Mouse (Mus musculus) kidney, postnatal 25 days (tissue): ENCODE measurements around the gene Dnajb12.
"Not testable (repeated sequence)": the region's sequence is repeated elsewhere in the genome, so short reads cannot be mapped to it uniquely, and the experiment has no call there.

Experiments
- DNase-seq, 2 experiments: peaks; one replicate each; pipeline ENCODE4 v3.0.0; 2021; ENCODE audit warnings: mixed read lengths in 2 of 2

Gene Dnajb12

GRCm38 (mm10) chr10:59872651-59873050 is 6.7 kb upstream of the Dnajb12 start:
- not testable (repeated sequence) for DNase-seq

DNA sequence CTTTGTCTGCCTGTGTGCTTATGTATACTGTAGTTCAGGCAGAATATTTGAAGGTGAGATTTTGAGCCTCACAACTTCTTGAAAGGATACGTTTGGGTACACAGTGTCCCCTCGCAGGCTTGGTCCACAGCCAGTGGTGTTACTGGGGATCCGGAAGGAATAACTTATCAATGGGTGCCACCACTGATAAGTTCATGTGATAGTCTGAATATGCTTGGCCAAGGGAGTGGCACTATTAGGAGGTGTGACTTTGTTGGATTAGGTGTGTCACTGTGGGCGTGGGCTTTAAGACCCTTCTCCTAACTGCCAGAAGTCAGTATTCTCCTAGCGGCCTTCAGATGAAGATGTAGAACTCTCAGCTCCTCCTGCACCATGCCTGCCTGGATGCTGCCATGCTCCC is 6.2 kb upstream of the Dnajb12 start:
- DNase-seq: no peak

DNA sequence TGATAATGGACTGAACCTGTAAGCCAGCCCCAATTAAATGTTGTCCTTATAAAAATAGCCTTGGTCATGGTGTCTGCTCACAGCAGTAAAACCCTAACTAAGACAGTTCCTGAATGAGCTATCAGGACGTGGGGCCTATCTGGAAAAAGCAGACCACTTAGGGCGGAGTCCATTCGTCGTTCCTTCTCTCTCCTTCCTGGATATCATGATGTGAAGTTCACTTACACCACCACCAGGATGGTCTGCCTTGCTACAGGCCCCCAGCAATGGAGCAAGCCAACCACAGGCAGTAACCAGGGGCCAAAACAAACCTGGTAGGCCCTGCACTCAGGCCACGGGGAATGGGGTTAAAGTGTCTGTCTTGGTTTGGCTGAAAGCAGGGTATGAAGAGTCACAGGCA is 5.7 kb upstream of the Dnajb12 start:
- DNase-seq: no peak

- no peak for DNase-seq
Observed at GRCm38 (mm10) chr10:59875396-59875795, 4.0 kb upstream of the Dnajb12 start.

GRCm38 (mm10) chr10:59876698-59877097 is 2.7 kb upstream of the Dnajb12 start:
- not testable (repeated sequence) for DNase-seq

DNA sequence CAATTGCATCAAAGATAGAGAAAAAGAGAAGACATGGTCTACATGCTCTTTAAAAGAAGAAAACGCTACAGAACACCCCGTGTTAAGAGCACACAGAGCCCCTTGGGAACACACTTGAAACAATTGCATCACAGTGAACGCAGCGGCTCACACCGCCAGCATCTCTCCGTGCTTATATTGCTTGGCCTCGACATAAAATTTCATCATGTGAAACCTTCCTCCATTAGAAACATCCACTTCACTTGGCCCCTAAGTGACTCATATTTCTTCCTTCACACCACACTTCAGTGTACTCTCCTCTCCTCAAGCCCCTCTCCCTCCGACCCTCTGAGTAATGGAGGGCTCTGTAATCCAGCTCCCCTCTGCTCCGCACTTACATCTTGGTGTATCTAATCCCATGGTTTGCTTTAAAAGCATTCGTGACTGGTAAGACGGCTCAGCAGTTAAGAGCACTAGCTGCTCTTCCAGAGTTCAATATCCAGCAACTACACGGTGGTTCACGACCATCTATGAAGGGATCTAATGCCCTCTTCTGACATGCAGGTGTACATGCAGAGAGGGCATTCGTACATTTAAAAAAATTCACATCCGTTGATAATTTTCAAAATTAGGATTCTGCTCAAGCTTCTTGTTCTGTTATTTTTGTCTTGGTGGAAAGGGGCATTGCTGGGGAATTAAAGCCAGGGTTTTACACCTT is 1.8 kb upstream of the Dnajb12 start:
- no peak for DNase-seq

DNA sequence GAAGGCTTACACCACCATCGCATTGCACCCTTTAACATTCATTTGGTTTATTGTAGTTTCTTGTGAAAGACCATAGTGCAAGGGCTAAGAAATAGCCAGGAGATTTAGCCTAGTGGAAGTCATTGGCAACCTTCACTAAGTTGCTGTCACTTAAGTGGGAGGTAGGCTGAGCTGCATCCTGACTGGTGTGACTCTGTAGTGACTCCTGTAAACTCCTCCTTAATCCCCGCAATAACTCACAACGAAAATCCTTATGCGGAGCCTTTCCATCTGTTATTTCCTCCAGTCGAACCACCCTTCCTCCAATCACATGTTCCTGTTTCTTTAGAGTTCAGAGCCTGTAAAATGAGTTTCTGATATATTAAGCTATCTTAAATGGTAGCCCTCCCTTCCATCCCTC is 533 bp upstream of the Dnajb12 start:
- no peak for DNase-seq

GRCm38 (mm10) chr10:59880029-59880386 is 652 bp downstream of the Dnajb12 start:
- DNase-seq: no peak

DNA sequence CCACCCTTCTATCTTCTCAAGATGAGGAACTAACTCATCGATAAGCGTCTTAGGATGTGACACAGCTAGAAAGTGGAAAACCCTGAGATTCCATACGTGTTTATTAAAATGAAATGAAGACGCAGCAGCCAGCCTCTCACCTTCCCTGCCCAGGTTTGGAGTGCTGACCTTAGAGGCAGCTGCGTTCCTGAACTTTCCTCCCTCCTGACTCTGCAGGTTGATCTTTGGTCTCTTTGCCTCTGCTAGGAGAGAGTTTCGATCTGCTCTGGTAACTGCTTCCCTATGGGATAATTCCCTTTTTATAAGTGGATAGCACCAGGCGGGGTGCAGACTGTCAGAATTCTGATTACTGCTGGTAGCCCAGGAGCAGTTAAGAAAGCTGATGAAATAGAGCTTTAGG is 1.5 kb downstream of the Dnajb12 start:
- DNase-seq: peak; percentile 57 to 68

- peak; percentile 62 to 85 for DNase-seq
Observed at GRCm38 (mm10) chr10:59884327-59885173, 5.2 kb downstream of the Dnajb12 start.

GRCm38 (mm10) chr10:59885174-59886080 is 6.1 kb downstream of the Dnajb12 start:
- no peak for DNase-seq

GRCm38 (mm10) chr10:59886081-59886466 is 6.7 kb downstream of the Dnajb12 start:
- DNase-seq: no peak

DNA sequence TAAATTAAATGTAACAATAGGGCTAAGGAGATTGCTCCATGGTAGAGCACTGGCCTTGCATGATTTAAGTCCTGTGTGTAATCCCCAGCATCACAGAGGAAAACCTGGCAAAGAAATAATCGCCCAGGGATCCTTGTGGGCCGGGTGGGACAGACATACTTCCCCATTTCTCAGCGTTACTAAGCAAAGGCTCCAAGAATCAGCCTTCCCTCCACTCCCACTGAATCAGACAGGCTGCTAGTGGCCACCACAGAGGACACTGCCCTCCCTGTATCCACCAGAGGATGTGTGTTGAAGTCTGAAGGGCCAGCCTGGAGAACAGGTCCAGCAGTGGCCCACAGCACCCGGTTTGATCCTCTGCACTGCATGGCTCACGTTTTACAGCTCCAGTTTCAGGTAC is 8.1 kb downstream of the Dnajb12 start:
- peak in 1 of 2 experiments; percentile 25 for DNase-seq

- no peak for DNase-seq
Observed at GRCm38 (mm10) chr10:59889339-59889738, 10.0 kb downstream of the Dnajb12 start.

- DNase-seq: no peak
Observed at GRCm38 (mm10) chr10:59889953-59890751, 10.8 kb downstream of the Dnajb12 start.

GRCm38 (mm10) chr10:59892977-59893376 is 13.6 kb downstream of the Dnajb12 start:
- peak; percentile 60 to 71 for DNase-seq

DNA sequence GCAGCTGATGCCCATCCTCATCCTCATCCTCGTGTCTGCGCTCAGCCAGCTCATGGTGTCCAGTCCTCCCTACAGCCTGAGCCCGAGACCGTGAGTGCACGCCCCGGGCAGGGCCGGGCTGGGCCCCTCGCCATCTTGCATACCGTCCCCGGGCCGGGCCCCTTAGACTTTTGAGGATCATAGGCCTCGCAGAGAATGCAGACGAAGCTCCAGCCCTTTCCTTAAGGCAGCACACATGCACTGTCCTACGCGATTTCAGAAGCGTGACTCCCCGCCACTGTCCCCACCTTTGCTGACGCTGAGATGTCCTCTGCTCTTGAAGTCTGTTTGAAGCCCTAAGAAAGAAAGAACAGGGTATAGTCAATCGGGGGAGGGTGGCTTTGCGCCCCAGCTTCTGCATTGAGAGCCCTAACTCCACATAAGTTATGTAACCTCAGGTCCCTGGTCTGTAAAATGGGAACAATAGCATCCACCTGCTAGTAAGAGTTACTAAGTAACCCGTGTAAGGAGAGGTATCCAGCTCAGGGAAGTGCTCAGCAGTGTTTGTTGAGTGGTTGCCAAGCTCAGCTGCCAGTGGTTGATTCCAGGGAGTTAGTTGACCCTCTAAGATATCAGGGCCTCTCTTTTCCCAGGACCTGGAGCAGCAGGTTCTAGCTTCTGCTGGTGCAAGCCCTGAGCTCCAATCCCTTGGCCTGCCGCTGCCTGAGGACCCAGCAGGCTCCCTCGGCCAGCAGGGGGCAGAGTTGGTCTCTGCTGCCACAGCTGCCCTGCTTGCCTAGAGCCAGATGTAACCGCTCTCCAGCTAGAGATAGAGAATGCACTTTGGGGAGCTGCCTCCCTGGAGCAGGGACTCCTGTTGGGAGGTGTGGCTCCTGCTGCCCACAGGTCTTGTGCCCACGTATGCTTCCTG is 15.2 kb downstream of the Dnajb12 start:
- peak; percentile 89 to 93 for DNase-seq

DNA sequence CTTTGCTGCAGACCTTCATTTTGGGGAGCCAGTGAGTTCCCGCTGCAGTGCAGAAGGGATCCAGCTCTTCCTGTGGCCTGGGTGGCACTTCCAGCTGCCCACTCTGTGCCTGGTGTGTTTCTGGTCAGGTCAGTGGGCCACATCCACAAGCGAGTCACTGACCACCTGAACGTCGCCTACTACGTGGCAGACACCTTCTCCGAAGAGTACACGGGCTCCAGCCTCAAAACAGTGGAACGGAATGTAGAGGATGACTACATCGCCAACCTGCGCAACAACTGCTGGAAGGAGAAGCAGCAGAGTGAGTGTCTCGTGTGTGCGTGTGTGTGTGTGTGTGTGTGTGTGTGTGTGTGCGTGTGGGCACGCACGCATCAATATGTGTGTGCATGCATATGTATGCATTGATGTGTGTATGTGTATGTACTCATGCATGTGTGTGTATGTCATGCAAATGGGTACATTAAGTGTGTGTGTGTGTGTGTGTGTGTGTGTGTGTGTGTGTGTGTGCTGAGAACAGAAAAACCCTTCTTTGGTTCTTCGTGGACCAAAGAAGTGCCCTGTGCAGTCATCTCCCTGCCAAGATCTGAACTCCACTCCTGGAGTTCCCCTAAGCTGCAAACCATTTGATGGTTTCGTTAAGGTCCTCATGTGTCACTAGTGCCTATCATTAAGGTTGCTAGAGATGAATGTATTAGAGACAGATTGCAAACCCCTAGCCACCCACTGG is 16.3 kb downstream of the Dnajb12 start:
- no peak for DNase-seq

DNA sequence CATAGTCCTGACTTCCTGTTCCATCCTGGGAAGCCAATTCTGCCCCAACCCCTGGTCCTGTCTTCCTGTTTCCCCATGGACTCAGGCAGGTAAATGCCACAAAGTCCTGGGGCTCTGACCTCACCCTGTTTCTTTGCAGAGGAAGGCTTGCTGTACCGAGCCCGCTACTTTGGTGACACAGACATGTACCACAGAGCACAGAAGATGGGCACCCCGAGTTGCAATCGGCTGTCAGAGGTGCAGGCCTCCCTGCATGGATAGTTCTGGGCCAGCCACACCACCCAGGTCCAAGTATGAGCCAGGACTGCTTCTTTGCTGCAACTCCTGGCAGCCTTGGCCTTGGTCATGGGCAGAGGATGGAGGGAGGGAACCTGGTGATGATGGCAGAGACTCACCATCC is 16.9 kb downstream of the Dnajb12 start:
- no peak for DNase-seq

GRCm38 (mm10) chr10:59896911-59897331 is 17.6 kb downstream of the Dnajb12 start:
- DNase-seq: peak in 1 of 2 experiments; percentile 81
